Mouse (Mus musculus) liver, embryonic 14.5 days (tissue): ENCODE data around the gene Gjb6.

ENCODE experiments used
- CTCF ChIP-seq: IDR thresholded peaks from 2 replicates; pipeline ENCODE4 v1.5.1; 2016; ENCODE audit warnings: antibody characterized with exemption, low read depth, control low read depth
- EP300 ChIP-seq: IDR thresholded peaks from 2 replicates; pipeline ENCODE4 v1.6.1; 2016; ENCODE audit warnings: antibody characterized with exemption, low read depth

GRCm38 (mm10) chr14:57133161-57133661, at the start of gene Gjb6:
- TF ChIP-seq CTCF (no peak), EP300 (no peak)
